In the genomic region with DNA sequence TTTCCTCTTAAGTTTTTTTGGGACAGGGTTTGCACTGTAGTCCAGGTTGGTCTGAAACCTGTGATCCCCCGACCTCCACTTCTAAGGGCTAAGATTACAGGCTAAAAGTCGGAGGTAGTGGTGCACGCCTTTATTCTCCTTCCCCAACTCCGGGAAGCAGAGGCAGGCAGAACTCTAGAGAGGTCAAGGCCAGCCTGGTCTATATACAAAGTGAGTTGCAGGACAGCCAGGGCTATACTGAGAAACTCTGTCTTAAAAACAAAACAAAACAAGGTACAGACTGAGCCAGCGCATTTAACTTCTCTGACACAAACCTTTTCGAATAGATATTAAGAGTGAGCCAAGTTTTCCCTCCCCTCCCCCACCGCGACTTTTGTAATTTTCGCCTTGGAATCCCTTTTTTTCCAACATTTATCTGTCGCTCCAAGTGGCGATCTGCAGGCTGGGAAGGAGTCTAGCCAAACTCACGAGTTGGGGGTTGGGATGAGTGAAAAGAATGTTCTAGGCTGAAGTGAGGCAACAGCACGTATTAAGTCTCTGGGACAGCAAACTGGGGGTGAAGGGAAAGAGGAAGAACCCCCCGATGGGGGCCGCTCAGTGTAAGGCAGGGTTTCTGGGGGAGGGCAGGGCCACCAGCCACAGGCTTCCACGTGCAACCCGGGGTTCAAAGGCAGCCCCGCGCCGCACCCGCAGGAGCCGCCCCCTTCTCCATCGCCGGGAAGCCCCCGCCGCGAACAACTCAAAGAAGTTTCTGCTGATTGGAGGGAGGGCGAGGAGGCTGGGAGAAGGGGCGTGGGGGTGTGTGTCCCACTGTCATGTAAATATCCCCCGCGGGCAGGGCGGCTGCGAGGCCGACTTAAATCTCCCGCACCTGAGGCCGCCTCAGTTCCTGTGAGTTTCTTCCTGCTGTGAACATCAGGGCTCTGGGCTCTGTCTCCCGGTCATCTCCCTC, we compare ENCODE assay signal across 8 mouse cellular contexts. TPM values are rescaled to one million over a fixed set of nuclear protein-coding genes. Genes with fewer than 3 reads are reported as not detected.
A peak's percentile ranks its signal among the peaks of the same experiment; 100 is the strongest.
DNase-seq lines count a peak whose midpoint lies in the region; TF ChIP-seq lines count a peak whose summit lies in the region.

No protein-coding gene starts in this region.

- peaks cover 5% of the 10 kb centered on the region; the same call in 1 of the 2 replicates for H3K4me1 ChIP-seq in brown adipose tissue, adult 24 weeks (ENCODE audit: control insufficient read depth, insufficient read depth, insufficient read length, low read length)
- H3K4me1 ChIP-seq in heart, adult 2 months (ENCODE audit: control insufficient read depth, insufficient read depth, low read length), result peaks cover 8% of the 10 kb centered on the region

- DNase-seq in layer of hippocampus, postnatal 36 days, result peak; percentile 36 to 38
- DNase-seq in layer of hippocampus, postnatal 25 days (ENCODE audit: extremely low spot score in 1 of 2, low spot score in 1 of 2), result no peak
- DNase-seq in heart, adult 2 months, result peak; percentile 49 to 60
- DNase-seq in kidney, adult 9 months, result peak; percentile 46
- DNase-seq in lung, postnatal 10 days, result peak; percentile 75
- peak; percentile 59 for DNase-seq in retina, embryonic 14.5 days (ENCODE audit: low spot score)
- no peak for DNase-seq in frontal cortex, adult 2 months (ENCODE audit: extremely low spot score in 1 of 2, low spot score in 1 of 2)

- H3K9ac ChIP-seq in heart, adult 2 months (ENCODE audit: low read depth, low read length), result peak overlapping the region; percentile 95

- no peaks in the 10 kb centered on the region for H3K36me3 ChIP-seq in heart, adult 2 months (ENCODE audit: control insufficient read depth, insufficient read depth, low read length)

- intact Hi-C loops in heart, adult 2 months (cut with DNase I), result no loop called here

- H3K79me2 ChIP-seq in heart, adult 2 months (replicated peaks; ENCODE audit: control insufficient read depth, insufficient read depth, low read length), result no peaks in the 10 kb centered on the region

- no peak for TF ChIP-seq EP300 in heart, adult 2 months (IDR thresholded peaks at IDR 0.05; ENCODE audit: insufficient read depth, low read depth, low read length)

- TF ChIP-seq POLR2A in heart, adult 2 months (IDR thresholded peaks at IDR 0.05; ENCODE audit: insufficient read depth, low read depth, low read length), result no peak

- H3K4me3 ChIP-seq in brown adipose tissue, adult 24 weeks (ENCODE audit: insufficient read depth, low read depth, low read length), result peak overlapping the region; percentile 67
- peak overlapping the region; percentile 74 for H3K4me3 ChIP-seq in heart, adult 2 months

- peak overlapping the region; percentile 81 for H3K27ac ChIP-seq in brown adipose tissue, adult 24 weeks (replicated peaks; ENCODE audit: low read depth, low read length)
- peak overlapping the region; percentile 82 for H3K27ac ChIP-seq in heart, adult 2 months

- WGBS in heart, adult 2 months, result 12% methylated on average over 37 of the region's 37 CpGs

- H3K27me3 ChIP-seq in heart, adult 2 months (ENCODE audit: control insufficient read depth, insufficient read depth, low read length), result no peaks in the 10 kb centered on the region

- TF ChIP-seq CTCF in heart, adult 2 months (IDR thresholded peaks at IDR 0.05), result no peak

RNA-seq across cellular contexts. Expression of a gene that starts 4.3 kb away (rescaled TPM):
- total RNA-seq in layer of hippocampus, postnatal 36 days (2021), result 100 to 1,000 TPM; 189 to 193 TPM
- total RNA-seq in layer of hippocampus, postnatal 25 days (2021), result 100 to 1,000 TPM; 187 to 188 TPM
- polyA plus RNA-seq in brown adipose tissue, adult 24 weeks (2012; ENCODE audit: insufficient read depth, insufficient read length, missing spikeins), result 131 and 139 TPM in 2 replicates
- 10 to 100 TPM; 88.7 to 96.7 TPM for total RNA-seq in heart, adult 2 months (2021)
- polyA plus RNA-seq in heart, adult 2 months (2012; rRNA removed), result 21.9 and 36.4 TPM in 2 replicates
- polyA plus RNA-seq in frontal cortex, adult 2 months (2012; rRNA removed), result 226 and 229 TPM in 2 replicates

RNA-seq across cellular contexts. Expression of a gene that starts 12.8 kb away (rescaled TPM):
- 10 to 100 TPM; 31.8 to 34.0 TPM for total RNA-seq in layer of hippocampus, postnatal 36 days (2021)
- total RNA-seq in layer of hippocampus, postnatal 25 days (2021), result 10 to 100 TPM; 32.5 to 33.0 TPM
- 6.2 and 6.6 TPM in 2 replicates for polyA plus RNA-seq in brown adipose tissue, adult 24 weeks (2012; ENCODE audit: insufficient read depth, insufficient read length, missing spikeins)
- total RNA-seq in heart, adult 2 months (2021), result 1 to 10 TPM; 6.4 TPM
- 10.3 and 11.6 TPM in 2 replicates for polyA plus RNA-seq in heart, adult 2 months (2012; rRNA removed)
- polyA plus RNA-seq in frontal cortex, adult 2 months (2012; rRNA removed), result 52.7 and 54.8 TPM in 2 replicates

RNA-seq across cellular contexts. Expression of a gene that starts 16.0 kb away (rescaled TPM):
- total RNA-seq in layer of hippocampus, postnatal 36 days (2021), result 1 to 10 TPM; 1.1 to 2.0 TPM
- total RNA-seq in layer of hippocampus, postnatal 25 days (2021), result 1 to 10 TPM; 1.2 to 1.9 TPM
- 1.3 and 4.2 TPM in 2 replicates for polyA plus RNA-seq in brown adipose tissue, adult 24 weeks (2012; ENCODE audit: insufficient read depth, insufficient read length, missing spikeins)
- 10 to 100 TPM in 1 of 2 experiments, 1 to 10 TPM in 1; 8.8 to 10.4 TPM for total RNA-seq in heart, adult 2 months (2021)
- polyA plus RNA-seq in heart, adult 2 months (2012; rRNA removed), result 13.6 and 15.0 TPM in 2 replicates
- 2.0 and 2.7 TPM in 2 replicates for polyA plus RNA-seq in frontal cortex, adult 2 months (2012; rRNA removed)

RNA-seq across cellular contexts. Expression of a gene that starts 32.0 kb away (rescaled TPM):
- total RNA-seq in layer of hippocampus, postnatal 36 days (2021), result 1 to 10 TPM; 9.4 to 9.5 TPM
- 10 to 100 TPM in 1 of 2 experiments, 1 to 10 TPM in 1; 9.9 to 11.4 TPM for total RNA-seq in layer of hippocampus, postnatal 25 days (2021)
- polyA plus RNA-seq in brown adipose tissue, adult 24 weeks (2012; ENCODE audit: insufficient read depth, insufficient read length, missing spikeins), result 3.8 and 5.7 TPM in 2 replicates
- total RNA-seq in heart, adult 2 months (2021), result 1 to 10 TPM; 2.8 to 3.6 TPM
- polyA plus RNA-seq in heart, adult 2 months (2012; rRNA removed), result 10.3 and 15.8 TPM in 2 replicates
- polyA plus RNA-seq in frontal cortex, adult 2 months (2012; rRNA removed), result 20.8 and 21.4 TPM in 2 replicates

Comparison
In these comparisons a context has a peak if more than half of its experiments do, and no peak if none do; other contexts are left out.
1. DNase-seq: peak in layer of hippocampus, postnatal 36 days (2 of 2), heart, adult 2 months (2 of 2), kidney, adult 9 months (single experiment), lung, postnatal 10 days (single experiment) and retina, embryonic 14.5 days (single experiment); none in layer of hippocampus, postnatal 25 days (0 of 2) and frontal cortex, adult 2 months (0 of 2).
2. RNA of a gene that starts 12.8 kb away (total RNA-seq): 31.8 to 34.0 TPM in layer of hippocampus, postnatal 36 days and 32.5 to 33.0 TPM in layer of hippocampus, postnatal 25 days; 6.4 TPM in heart, adult 2 months; every median in the first group is over 4 times any median in the second.